Mouse (Mus musculus): ENCODE results near the gene Itk.
"Not testable (repeated sequence)": the region's sequence is repeated elsewhere in the genome, so short reads cannot be mapped to it uniquely, and the experiment has no call there.

The Itk gene

DNA sequence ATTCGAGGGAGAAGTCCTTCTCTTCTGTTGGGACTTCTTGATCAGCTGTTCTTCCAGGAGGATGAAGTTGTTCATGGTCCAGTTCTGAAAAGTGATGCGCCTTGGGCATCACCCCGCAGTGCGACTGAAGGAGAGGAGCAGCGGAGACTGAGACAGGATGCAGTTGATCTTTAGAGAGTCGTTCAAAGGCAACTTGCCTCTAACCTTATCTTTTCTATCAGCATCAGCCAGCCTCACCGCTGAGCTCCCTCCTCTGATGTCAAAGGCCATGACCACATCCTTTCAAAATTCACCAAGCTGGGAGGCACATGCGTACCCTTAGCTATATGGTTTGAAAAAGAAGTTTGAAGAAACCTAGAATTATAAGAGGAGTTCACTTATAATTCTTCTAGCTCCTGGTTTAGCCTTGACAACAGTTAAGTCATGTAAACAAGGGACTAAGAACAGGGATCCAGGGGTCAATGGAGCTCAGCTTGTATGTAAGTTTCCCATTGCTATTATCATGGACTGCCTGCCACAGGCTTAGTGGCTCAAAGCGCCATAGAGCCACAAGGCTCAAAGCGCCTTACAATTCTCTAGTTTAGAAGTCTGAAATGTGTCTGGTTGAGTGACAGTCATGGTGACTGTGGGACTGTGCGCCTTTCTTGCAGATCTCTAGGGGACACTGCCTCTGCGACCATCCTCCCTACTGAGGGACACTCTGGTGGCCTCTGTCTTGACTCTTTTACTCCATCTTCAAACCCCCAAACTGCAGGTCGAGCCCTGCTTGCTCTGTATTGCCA lies at the start of gene Itk:
Itk (minus strand) TSS at position 180 of the 782 bp plus-strand sequence.
- DNase-seq (ENCODE audit: low spot score), result no peak

DNA sequence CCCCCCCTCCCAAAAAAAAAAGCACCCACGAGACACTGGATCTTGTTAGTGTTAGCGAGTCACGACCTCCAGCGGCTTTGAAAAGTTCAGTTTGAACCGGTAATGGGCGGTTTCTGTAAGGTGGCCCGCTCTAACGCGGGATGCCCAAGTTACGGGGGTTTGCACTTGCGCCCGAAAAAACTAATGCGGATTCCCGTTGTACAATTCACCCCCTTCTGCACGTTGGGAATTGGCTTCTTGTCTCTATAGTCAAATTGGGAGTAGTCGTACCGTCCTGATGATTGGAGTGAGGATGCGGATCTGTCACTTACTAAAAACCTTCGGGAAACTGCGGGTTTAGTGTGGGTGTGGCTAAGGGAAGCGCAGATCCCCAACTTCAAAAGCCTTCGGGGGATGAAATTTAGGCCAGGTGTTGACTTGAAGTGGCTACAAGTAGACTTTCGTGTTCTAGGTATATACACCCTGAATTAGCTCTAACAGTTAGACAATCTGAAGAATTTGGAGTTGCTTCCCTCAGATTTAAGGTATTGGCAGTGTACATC lies 48.2 kb upstream of the Itk start:
- no peak for DNase-seq (ENCODE audit: low spot score)

DNA sequence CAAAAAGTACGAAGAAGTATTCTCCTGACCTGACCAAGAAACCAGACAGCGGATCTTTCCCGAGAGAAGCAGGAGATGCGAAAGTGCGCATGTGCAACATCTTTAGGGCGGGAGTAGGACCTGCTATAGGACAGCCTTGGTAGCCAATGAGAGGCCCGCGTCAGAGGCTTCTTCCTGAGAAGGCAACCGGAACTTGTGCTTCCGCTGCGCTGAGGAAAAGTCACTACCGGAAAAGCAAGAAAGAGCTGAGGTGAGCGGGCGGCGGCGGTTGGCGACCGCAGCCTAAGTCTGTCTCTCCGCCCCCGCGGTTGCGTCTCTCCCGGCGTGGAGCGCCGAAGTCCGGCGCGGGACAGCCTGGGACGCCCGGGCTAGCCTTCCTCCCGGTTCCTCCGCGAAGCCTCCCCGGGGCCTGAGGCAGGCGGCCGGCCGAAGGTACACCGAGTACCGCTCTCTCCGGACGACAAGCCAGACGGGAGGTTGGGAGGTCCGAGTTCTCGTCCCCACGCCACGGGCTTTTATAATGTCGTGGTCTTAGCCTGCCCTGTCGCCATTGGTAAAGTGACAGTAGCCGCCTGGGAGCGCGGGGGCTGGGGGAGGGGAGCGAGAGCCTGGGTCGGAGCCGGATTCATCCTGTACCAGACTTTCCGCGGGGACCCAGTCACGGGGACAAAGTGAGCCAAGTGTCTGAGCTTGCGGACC lies 47.6 kb upstream of the Itk start, which contains the start of gene Med7:
Med7 (plus strand) TSS at position 166 of the 699 bp plus-strand sequence.
- peak; percentile 96 for DNase-seq (ENCODE audit: low spot score)

GRCm38 (mm10) chr11:46435363-46435762 lies 46.0 kb upstream of the Itk start:
- no peak for DNase-seq (ENCODE audit: low spot score)

GRCm38 (mm10) chr11:46431129-46431528 lies 41.8 kb upstream of the Itk start:
- peak; percentile 90 for DNase-seq (ENCODE audit: low spot score)

DNA sequence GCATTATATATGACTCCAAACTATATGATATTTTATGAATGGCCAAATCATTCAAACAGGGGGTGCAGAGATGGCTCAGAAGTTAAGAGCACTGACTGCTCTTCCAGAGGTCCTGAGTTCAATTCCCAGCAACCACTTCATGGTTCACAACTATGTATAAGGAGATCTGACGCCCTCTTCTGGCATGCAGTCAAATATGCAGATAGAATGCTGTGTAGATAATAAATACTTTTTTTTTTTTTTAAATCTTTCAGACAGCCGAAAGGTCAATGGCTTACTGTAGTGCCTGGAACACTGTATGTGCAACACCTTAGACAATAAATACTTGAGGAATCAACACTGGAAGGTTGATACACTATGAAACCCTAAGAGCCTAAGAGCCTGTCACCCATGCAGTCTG lies 40.8 kb upstream of the Itk start:
- DNase-seq (ENCODE audit: low spot score), result no peak

- not testable (repeated sequence) for DNase-seq (ENCODE audit: low spot score)
Observed at GRCm38 (mm10) chr11:46428131-46428530, 38.8 kb upstream of the Itk start.

DNA sequence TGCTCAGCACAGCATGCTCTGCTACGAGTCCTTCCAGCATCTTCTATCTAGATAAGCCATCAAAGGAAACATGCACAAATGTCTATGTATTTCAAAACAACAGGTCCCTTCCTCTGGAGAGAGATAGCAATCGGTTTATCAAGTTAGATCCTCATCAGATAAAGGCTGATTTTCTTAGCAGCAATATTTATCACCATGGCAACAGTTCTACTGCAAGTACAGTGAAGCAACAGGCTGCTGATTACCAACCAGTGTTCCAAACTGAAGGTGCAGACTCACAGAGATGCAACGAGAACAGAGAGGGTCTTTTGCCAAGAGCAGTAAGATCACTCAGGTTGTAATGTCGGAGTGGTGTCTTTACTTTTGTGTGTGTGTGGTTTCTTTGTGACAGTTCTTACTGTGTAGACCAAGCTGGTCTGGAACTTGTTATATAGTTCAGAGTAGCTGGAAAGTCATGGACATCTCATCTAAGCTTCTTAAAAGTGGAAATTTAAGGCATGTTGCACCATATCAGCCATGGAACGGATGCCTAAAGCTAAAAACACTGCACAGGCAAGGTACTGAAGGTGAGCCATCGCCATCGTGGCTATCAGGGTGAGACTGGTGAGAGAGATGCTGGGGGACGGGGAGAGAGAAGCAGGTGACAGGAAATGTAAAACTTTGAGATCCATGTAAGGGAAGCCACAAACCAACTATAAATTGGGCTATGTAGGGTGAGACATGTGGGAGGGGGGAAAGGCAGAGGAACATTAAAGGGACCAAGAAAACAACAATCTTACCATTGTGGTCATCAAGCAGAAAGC lies 32.0 kb upstream of the Itk start:
- no peak for DNase-seq (ENCODE audit: low spot score)

DNA sequence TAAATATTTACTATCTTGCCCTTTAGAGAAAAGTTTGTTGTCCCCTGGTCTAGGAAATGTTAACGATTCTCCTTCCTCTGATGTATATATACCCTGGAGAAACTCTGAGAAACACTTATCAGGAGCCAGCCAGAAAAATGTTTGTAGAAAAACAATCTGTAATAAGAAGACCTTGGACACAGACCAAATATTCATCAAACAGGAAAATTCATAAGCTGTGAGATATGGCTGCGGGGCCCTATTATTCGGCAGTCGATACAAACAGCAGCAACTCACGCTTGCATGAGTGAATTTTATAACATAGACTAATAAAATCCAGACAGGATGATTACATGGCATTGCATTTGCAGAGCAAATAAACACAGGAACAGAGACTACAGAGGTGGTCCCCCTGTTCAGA lies 29.5 kb upstream of the Itk start:
- DNase-seq (ENCODE audit: low spot score), result no peak

GRCm38 (mm10) chr11:46418438-46418837 lies 29.1 kb upstream of the Itk start:
- no peak for DNase-seq (ENCODE audit: low spot score)

GRCm38 (mm10) chr11:46410018-46410563 lies 20.8 kb upstream of the Itk start:
- no peak for DNase-seq (ENCODE audit: low spot score)

DNA sequence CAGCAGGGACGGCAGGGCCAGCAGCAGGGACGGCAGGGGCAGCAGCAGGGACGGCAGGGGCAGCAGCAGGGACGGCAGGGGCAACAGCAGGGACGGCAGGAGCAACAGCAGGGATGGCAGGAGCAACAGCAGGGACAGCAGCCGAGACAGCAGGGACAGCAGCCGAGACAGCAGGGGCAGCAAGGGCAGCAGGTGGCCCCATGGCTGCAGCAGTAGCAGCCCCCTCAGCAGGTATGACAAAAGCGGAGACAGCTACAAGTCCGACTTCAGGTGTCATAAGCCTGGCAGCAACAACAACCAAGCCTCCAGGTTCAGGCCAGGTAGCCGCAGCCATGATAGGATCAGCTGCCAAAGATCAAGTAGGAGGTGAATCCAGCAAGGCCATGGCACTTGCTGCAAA lies 17.4 kb upstream of the Itk start:
- no peak for DNase-seq (ENCODE audit: low spot score)

DNA sequence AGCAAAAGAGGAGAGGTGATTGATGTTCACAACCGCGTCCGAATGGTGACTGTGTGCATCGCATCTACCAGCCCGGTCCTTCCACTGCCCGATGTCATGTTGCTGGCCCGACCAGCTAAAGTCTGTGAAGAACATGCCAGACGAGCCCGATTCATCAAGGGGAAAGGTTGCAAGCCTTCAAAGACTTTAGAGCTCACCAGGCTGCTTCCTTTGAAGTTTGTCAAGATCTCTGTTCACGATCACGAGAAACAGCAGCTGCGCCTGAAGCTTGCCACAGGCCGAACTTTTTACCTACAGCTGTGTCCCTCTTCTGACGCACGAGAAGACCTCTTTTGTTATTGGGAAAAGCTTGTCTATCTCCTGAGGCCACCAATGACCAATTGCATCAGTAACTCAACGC lies 15.7 kb upstream of the Itk start:
- DNase-seq (ENCODE audit: low spot score), result no peak

DNA sequence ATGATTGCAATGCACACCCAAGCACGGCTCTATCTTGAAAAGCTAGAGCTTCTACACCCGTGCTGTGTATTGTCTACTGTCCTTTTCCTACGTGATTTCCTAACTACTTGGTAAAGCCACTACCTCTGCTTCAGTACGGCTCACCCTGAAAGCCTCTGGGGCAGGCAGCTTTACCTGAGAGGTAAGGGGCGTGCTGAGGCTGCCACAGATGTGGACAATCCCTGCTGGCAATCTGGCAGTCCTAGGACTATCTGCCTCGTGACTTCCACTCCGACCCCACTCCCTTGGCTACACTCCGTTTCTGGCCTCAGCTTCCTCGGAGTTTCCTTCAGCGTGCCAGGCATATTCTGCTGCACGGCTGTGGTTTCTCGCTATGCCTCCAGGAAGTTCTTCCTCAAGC lies 12.2 kb upstream of the Itk start:
- DNase-seq (ENCODE audit: low spot score), result no peak

DNA sequence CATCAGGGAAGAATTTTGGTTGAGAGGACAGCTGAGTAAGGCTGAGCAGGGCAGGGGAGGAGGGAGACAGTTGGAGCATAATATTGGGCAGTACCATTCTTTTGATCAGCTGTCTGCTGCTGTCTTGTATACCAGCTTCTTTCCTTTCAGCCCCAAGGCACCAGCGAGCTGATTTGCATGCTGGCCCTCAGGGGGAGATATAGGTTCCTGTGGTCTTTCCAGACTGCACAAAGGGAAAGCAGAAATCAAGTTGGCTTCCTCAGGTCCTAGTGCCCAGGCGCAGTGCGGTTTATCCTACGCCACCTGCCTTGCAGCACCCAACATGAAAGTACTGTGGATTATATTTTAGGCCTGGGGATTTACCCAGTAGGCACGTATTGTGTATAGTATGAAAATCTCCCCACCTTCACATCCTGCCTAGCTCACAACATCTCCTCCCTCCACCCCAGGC lies 9.6 kb upstream of the Itk start:
- no peak for DNase-seq (ENCODE audit: low spot score)

GRCm38 (mm10) chr11:46398473-46398872 lies 9.2 kb upstream of the Itk start:
- DNase-seq (ENCODE audit: low spot score), result no peak

- DNase-seq (ENCODE audit: low spot score), result no peak
Observed at GRCm38 (mm10) chr11:46397900-46398299, 8.6 kb upstream of the Itk start.

GRCm38 (mm10) chr11:46396860-46397179 lies 7.5 kb upstream of the Itk start:
- no peak for DNase-seq (ENCODE audit: low spot score)

- no peak for DNase-seq (ENCODE audit: low spot score)
Observed at GRCm38 (mm10) chr11:46396167-46396859, 7.0 kb upstream of the Itk start, which contains the start of gene Fam71b. Gene Fam71b (plus strand): TSS chr11:46396559.

- DNase-seq (ENCODE audit: low spot score), result no peak
Observed at GRCm38 (mm10) chr11:46395698-46396097, 6.4 kb upstream of the Itk start.

GRCm38 (mm10) chr11:46395088-46395487 lies 5.8 kb upstream of the Itk start:
- DNase-seq (ENCODE audit: low spot score), result no peak

Measured in layer of hippocampus, adult 11-12 months (tissue).